Mouse (Mus musculus) bone marrow, adult 2 months (tissue): ENCODE measurements around the gene Trpm5. TPM values are rescaled to one million over a fixed set of nuclear protein-coding genes. Genes with fewer than 3 reads are reported as not detected.

Source experiments
- H3K27ac ChIP-seq: fragments of 200-500 bp; 2 replicates; pipeline ENCODE4 v1.5.1; 2012; ENCODE audit warnings: low read depth, mild to moderate bottlenecking, control low read depth, inconsistent platforms, low read length; ENCODE audit not compliant: control insufficient read depth, poor library complexity, insufficient read depth
- H3K4me1 ChIP-seq: fragments of 200-500 bp; 2 replicates; pipeline ENCODE4 v1.6.1; 2011; ENCODE audit warnings: low read length; ENCODE audit not compliant: control insufficient read depth, insufficient read depth
- H3K4me3 ChIP-seq: fragments of 200-500 bp; replicated peaks from 2 replicates; pipeline ENCODE3; 2011; ENCODE audit warnings: mild to moderate bottlenecking, low read depth, low read length, control low read depth; ENCODE audit not compliant: control insufficient read depth
- CTCF ChIP-seq: fragments of 200-500 bp; IDR thresholded peaks from 2 replicates; pipeline ENCODE4 v1.5.1; 2011; ENCODE audit warnings: low read length, control low read depth; ENCODE audit not compliant: control insufficient read depth, insufficient read depth
- POLR2A ChIP-seq: fragments of 200-500 bp; IDR thresholded peaks from 2 replicates; pipeline ENCODE4 v1.6.1; 2011; ENCODE audit warnings: low read depth, mild to moderate bottlenecking, control low read depth, low read length, borderline replicate concordance; ENCODE audit not compliant: control insufficient read depth
- WGBS: fragments of 180-500 bp; shearing (Covaris S2); methylation state at CpG from one replicate; pipeline ENCODE4 v1.1.7; 2018; 5-methylcytosine and 5-hydroxymethylcytosine counted together
- polyA plus RNA-seq: library from polyadenylated mRNA; stranded (reverse); fragments of >200 nt; gene quantifications from 2 replicates; pipeline ENCODE4 v1.2.4, GENCODE M21; 2011; ENCODE audit warnings: low replicate concordance; ENCODE audit not compliant: missing spikeins, insufficient read depth, insufficient read length

The Trpm5 gene
- not detected in 2 replicates for polyA plus RNA-seq

- Histone ChIP-seq H3K4me1 (no peaks in the 10 kb centered on the region), H3K27ac (no peak within 1 kb of the TSS), H3K4me3 (no peak within 1 kb of the TSS)
- WGBS = 48% methylated on average over 10 of the region's 10 CpGs
- peak; percentile 74 for TF ChIP-seq CTCF
- TF ChIP-seq POLR2A = no peak
Measured at GRCm38 (mm10) chr7:143094592-143095553, at the start of gene Trpm5. Trpm5 (minus strand) TSS chr7:143094642.

GRCm38 (mm10) chr7:143142680-143143079 is 48.2 kb upstream of the Trpm5 start:
- no peak overlapping the region for H3K4me3 ChIP-seq
- TF ChIP-seq POLR2A = no peak
- no peak for TF ChIP-seq CTCF
- H3K4me1 ChIP-seq = no peaks in the 10 kb centered on the region
- no peak overlapping the region for H3K27ac ChIP-seq
- 79% methylated on average over 2 of the region's 2 CpGs for WGBS

GRCm38 (mm10) chr7:143139932-143140331 is 45.5 kb upstream of the Trpm5 start:
- TF ChIP-seq POLR2A (no peak), CTCF (no peak)
- 71% methylated on average over 4 of the region's 4 CpGs for WGBS
- Histone ChIP-seq H3K4me3 (no peak overlapping the region), H3K4me1 (no peaks in the 10 kb centered on the region), H3K27ac (no peak overlapping the region)

- no peak overlapping the region for H3K4me3 ChIP-seq
Measured at GRCm38 (mm10) chr7:143138789-143139188, 44.3 kb upstream of the Trpm5 start.

GRCm38 (mm10) chr7:143136561-143136960 is 42.1 kb upstream of the Trpm5 start:
- Histone ChIP-seq H3K27ac (no peak overlapping the region), H3K4me1 (no peaks in the 10 kb centered on the region), H3K4me3 (no peak overlapping the region)
- WGBS = 38% methylated on average over 5 of the region's 5 CpGs
- no peak for TF ChIP-seq POLR2A
- TF ChIP-seq CTCF = no peak

More at GRCm38 (mm10) chr7:143138789-143139188, 44.3 kb upstream of the Trpm5 start:
- H3K4me1 ChIP-seq = no peaks in the 10 kb centered on the region
- peak; percentile 50 for TF ChIP-seq CTCF
- TF ChIP-seq POLR2A = no peak
- no peak overlapping the region for H3K27ac ChIP-seq
- WGBS = 37% methylated on average over 1 of the region's 1 CpGs

- WGBS = 59% methylated on average over 2 of the region's 2 CpGs
- H3K4me3 ChIP-seq = no peak overlapping the region
- no peaks in the 10 kb centered on the region for H3K4me1 ChIP-seq
- no peak overlapping the region for H3K27ac ChIP-seq
- TF ChIP-seq CTCF = no peak
- no peak for TF ChIP-seq POLR2A
Measured at GRCm38 (mm10) chr7:143136125-143136524, 41.7 kb upstream of the Trpm5 start.

- Histone ChIP-seq H3K27ac (no peak overlapping the region), H3K4me3 (no peak overlapping the region), H3K4me1 (no peaks in the 10 kb centered on the region)
- TF ChIP-seq POLR2A = no peak
- no peak for TF ChIP-seq CTCF
- WGBS = 65% methylated on average over 5 of the region's 5 CpGs
Measured at GRCm38 (mm10) chr7:143132815-143133214, 38.4 kb upstream of the Trpm5 start.

GRCm38 (mm10) chr7:143124902-143125301 is 30.5 kb upstream of the Trpm5 start:
- WGBS = 77% methylated on average over 3 of the region's 3 CpGs
- H3K4me1 ChIP-seq = peaks cover 5% of the 10 kb centered on the region; the same call in 1 of the 2 replicates
- no peak overlapping the region for H3K4me3 ChIP-seq
- H3K27ac ChIP-seq = no peak overlapping the region
- TF ChIP-seq CTCF (no peak), POLR2A (no peak)
